In the genomic region with DNA sequence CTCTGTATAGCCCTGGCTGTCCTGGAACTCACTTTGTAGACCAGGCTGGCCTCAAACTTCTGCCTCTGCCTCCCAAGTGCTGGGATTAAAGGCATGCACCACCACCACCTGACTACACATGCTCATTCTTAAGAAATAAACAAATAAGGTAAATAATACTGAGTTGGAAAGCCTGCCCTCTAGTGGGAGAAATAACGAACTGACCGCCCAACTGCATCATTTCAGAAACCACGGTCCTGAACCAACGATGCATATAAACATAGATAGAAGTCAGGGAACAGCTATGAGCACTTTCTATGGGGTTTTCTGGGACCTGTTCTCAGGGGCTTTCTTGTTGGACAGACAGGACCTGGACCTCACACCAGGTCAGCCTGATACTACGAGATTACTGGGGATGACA, we compare ENCODE assay signal across 9 mouse cellular contexts. TPM values are rescaled to one million over a fixed set of nuclear protein-coding genes. Genes with fewer than 3 reads are reported as not detected.
DNase-seq lines count a peak whose midpoint lies in the region; ATAC-seq and TF ChIP-seq lines count a peak whose summit lies in the region.
"Had no signal": no experiment of that assay in that cellular context is flagged by ENCODE, and none has a peak within 500 bp of the region (broad histone marks: within the 10 kb centered on the region; RNA-seq: fewer than 3 reads in every experiment).

No protein-coding gene starts in this region.

- CTCF ChIA-PET in Patski (lab: Charles Lee): interaction anchor here (0.7 to 1.4 kb wide), 6 partner anchors 13 to 205 kb away, joined by 3 to 7 read pairs (median 4); no protein-coding TSS in a partner anchor

- H3K27me3 ChIP-seq in kidney, embryonic 16.5 days (ENCODE audit: insufficient read depth, low read length): no peaks in the 10 kb centered on the region
- H3K27me3 ChIP-seq in Patski: no peaks in the 10 kb centered on the region
- H3K27me3 ChIP-seq in liver, adult 2 months (ENCODE audit: control insufficient read depth, insufficient read depth, low read length): no peaks in the 10 kb centered on the region
- H3K27me3 ChIP-seq in spleen, adult 2 months (ENCODE audit: control insufficient read depth, insufficient read depth, low read length): no peaks in the 10 kb centered on the region
- H3K27me3 ChIP-seq: liver, embryonic 13.5 days had no signal

- peaks cover 3% of the 10 kb centered on the region; the same call in 1 of the 2 replicates for H3K9me3 ChIP-seq in kidney, embryonic 16.5 days (ENCODE audit: low read length)
- H3K9me3 ChIP-seq: liver, embryonic 13.5 days had no signal

- H3K36me3 ChIP-seq in kidney, embryonic 16.5 days (ENCODE audit: insufficient read depth, low read length): no peaks in the 10 kb centered on the region
- H3K36me3 ChIP-seq in liver, adult 2 months (ENCODE audit: control insufficient read depth, insufficient read depth, low read length): peaks cover 2% of the 10 kb centered on the region; the same call in 1 of the 2 replicates
- H3K36me3 ChIP-seq in spleen, adult 2 months (ENCODE audit: control insufficient read depth, insufficient read depth, low read length): no peaks in the 10 kb centered on the region
- H3K36me3 ChIP-seq: liver, embryonic 13.5 days had no signal

- 28% methylated on average over 5 of the region's 5 CpGs for WGBS in kidney, embryonic 16.5 days
- 30% methylated on average over 5 of the region's 5 CpGs for WGBS in liver, adult 2 months
- 22% methylated on average over 5 of the region's 5 CpGs for WGBS in spleen, adult 2 months

- no peak overlapping the region for H3K9ac ChIP-seq in kidney, embryonic 16.5 days (replicated peaks; ENCODE audit: low read length)
- H3K9ac ChIP-seq in liver, adult 2 months (ENCODE audit: low read depth, low read length): no peak overlapping the region
- H3K9ac ChIP-seq: liver, embryonic 13.5 days had no signal

- ATAC-seq in kidney, embryonic 16.5 days (ENCODE audit: low FRiP score, low TSS enrichment): no peak
- peak; percentile 35 for ATAC-seq in CD4-positive, CD25-positive, alpha-beta regulatory T cell, adult 4 months
- ATAC-seq in Patski: no peak

- no peak for TF ChIP-seq POLR2A in cortical plate, adult 2 months (IDR thresholded peaks at IDR 0.05; ENCODE audit: extremely low read depth, insufficient read depth, low read length)
- no peak for TF ChIP-seq POLR2A in liver, adult 2 months (IDR thresholded peaks at IDR 0.05; ENCODE audit: extremely low read depth, insufficient read depth, low read length)
- no peak for TF ChIP-seq POLR2A in spleen, adult 2 months (IDR thresholded peaks at IDR 0.05; ENCODE audit: low read depth, low read length)

- DNase-seq in kidney, adult 18-20 months: peak; percentile 44
- peak; percentile 12 for DNase-seq in Patski (ENCODE audit: low read depth, low spot score)
- DNase-seq in liver, adult 2 months (ENCODE audit: extremely low read depth, low read depth, low spot score): peak; percentile 23
- peak in 1 of 2 experiments; percentile 21 for DNase-seq in spleen, adult 2 months (ENCODE audit: low read depth in 1 of 2, low spot score in 2 of 2)
- no peak for DNase-seq in right cerebral cortex, postnatal 36 days (ENCODE audit: low spot score in 2 of 2)
- DNase-seq: liver, embryonic 13.5 days had no signal

- H3K4me1 ChIP-seq in kidney, embryonic 16.5 days (ENCODE audit: insufficient read depth, low read length): peaks cover 8% of the 10 kb centered on the region
- H3K4me1 ChIP-seq in cortical plate, adult 2 months (ENCODE audit: control insufficient read depth, insufficient read depth, low read length): no peaks in the 10 kb centered on the region
- no peaks in the 10 kb centered on the region for H3K4me1 ChIP-seq in liver, adult 2 months (ENCODE audit: control insufficient read depth, insufficient read depth, low read length)
- H3K4me1 ChIP-seq in spleen, adult 2 months (ENCODE audit: control insufficient read depth, insufficient read depth, insufficient read length): peaks cover 3% of the 10 kb centered on the region; the same call in 1 of the 2 replicates

- H3K79me2 ChIP-seq in liver, adult 2 months (ENCODE audit: control insufficient read depth, insufficient read depth, low read length): no peaks in the 10 kb centered on the region

- TF ChIP-seq CTCF in Patski (IDR thresholded peaks at IDR 0.05): peak; percentile 68
- peak; percentile 52 for TF ChIP-seq CTCF in cortical plate, adult 2 months (IDR thresholded peaks at IDR 0.05; ENCODE audit: extremely low read depth, insufficient read depth, low read length)
- peak; percentile 33; the same call in 1 of the 2 replicates for TF ChIP-seq CTCF in liver, adult 2 months (IDR thresholded peaks at IDR 0.05; ENCODE audit: low read depth, low read length)
- TF ChIP-seq CTCF in spleen, adult 2 months (IDR thresholded peaks at IDR 0.05; ENCODE audit: extremely low read depth, insufficient read depth, insufficient read length, insufficient replicate concordance): peak; percentile 24; the same call in 1 of the 2 replicates

- H3K27ac ChIP-seq in kidney, embryonic 16.5 days (ENCODE audit: low read length): no peak overlapping the region
- H3K27ac ChIP-seq in cortical plate, adult 2 months (ENCODE audit: insufficient read depth, low read length): no peak overlapping the region
- H3K27ac ChIP-seq in liver, adult 2 months (replicated peaks; ENCODE audit: insufficient read depth, low read depth, low read length): no peak overlapping the region
- H3K27ac ChIP-seq in spleen, adult 2 months (ENCODE audit: insufficient read depth, low read length): no peak overlapping the region

- in situ Hi-C loops in Patski (cut with MboI; ENCODE audit: low pct_unique_long_range_greater_than_20kb): no loop called here

- POLR2A ChIA-PET in Patski (lab: Charles Lee): interaction anchor here (0.8 kb wide), 1 partner anchor 203 kb away, joined by 5 read pairs; no protein-coding TSS in a partner anchor

- H3K4me2 ChIP-seq in kidney, embryonic 16.5 days (replicated peaks; ENCODE audit: low read depth, low read length): no peak overlapping the region
- H3K4me2 ChIP-seq: liver, embryonic 13.5 days had no signal

- no peak overlapping the region for H3K4me3 ChIP-seq in kidney, embryonic 16.5 days (ENCODE audit: low read length)
- no peak overlapping the region for H3K4me3 ChIP-seq in cortical plate, adult 2 months (ENCODE audit: insufficient read depth, low read length)
- H3K4me3 ChIP-seq in liver, adult 2 months (ENCODE audit: insufficient read depth, low read depth, low read length): no peak overlapping the region
- H3K4me3 ChIP-seq in spleen, adult 2 months (ENCODE audit: extremely low read depth, insufficient read depth, insufficient read length): no peak overlapping the region
- H3K4me3 ChIP-seq: liver, embryonic 13.5 days had no signal

RNA-seq across cellular contexts. Expression of a gene that starts 25.6 kb away (rescaled TPM):
- polyA plus RNA-seq in kidney, embryonic 16.5 days (2015; fragmentation: Nextera tagmentation; extraction: Ambion mirVana): 29.7 and 35.7 TPM in 2 replicates
- polyA plus RNA-seq in CD4-positive, CD25-positive, alpha-beta regulatory T cell, adult 4 months (2017; shearing (Covaris generic)): 10 to 100 TPM; 20.3 to 29.3 TPM
- 3.0 TPM for polyA plus RNA-seq in Patski (2021)
- 70.5 and 73.1 TPM in 2 replicates for polyA plus RNA-seq in cortical plate, adult 2 months (2012; rRNA removed)
- 0.18 and 0.94 TPM in 2 replicates for total RNA-seq in liver, adult 2 months (2014; rRNA removed)
- polyA plus RNA-seq in liver, adult 2 months (2012; rRNA removed): 0.54 and 0.61 TPM in 2 replicates
- 57.6 and 94.0 TPM in 2 replicates for polyA plus RNA-seq in spleen, adult 2 months (2012; rRNA removed)

Comparison
In these comparisons a context has a peak if more than half of its experiments do, and no peak if none do; other contexts are left out.
1. DNase-seq: peak in kidney, adult 18-20 months (single experiment), Patski (single experiment) and liver, adult 2 months (single experiment); none in right cerebral cortex, postnatal 36 days (0 of 2).
2. Peak in every context shown above with its lines, with median percentiles within 50 percentile points of each other: CTCF ChIP-seq.